8 mouse cellular contexts compared by ENCODE assay signal in genomic region chr10:117709326-117709830, GRCm38 (mm10). TPM values are rescaled to one million over a fixed set of nuclear protein-coding genes. Genes with fewer than 3 reads are reported as not detected.
A peak's percentile ranks its signal among the peaks of the same experiment; 100 is the strongest.
DNase-seq lines count a peak whose midpoint lies in the region; ATAC-seq and TF ChIP-seq lines count a peak whose summit lies in the region.

No protein-coding gene starts in this region.

- no peaks in the 10 kb centered on the region for H3K27me3 ChIP-seq in G1E (ENCODE audit: insufficient read depth, low read length)
- H3K27me3 ChIP-seq in heart, embryonic 16.5 days (ENCODE audit: control insufficient read depth, insufficient read depth, low read length): no peaks in the 10 kb centered on the region

- ATAC-seq in G1E (ENCODE audit: extremely low read depth, insufficient number of reproducible peaks, low FRiP score, poor library complexity, severe bottlenecking): no peak
- no peak for ATAC-seq in heart, embryonic 16.5 days (replicated peaks; ENCODE audit: extremely low read depth, insufficient read depth, low FRiP score)

- DNase-seq in heart, adult 11 months: peak; percentile 74
- DNase-seq in heart, adult 8-10 months (ENCODE audit: low spot score): no peak
- no peak for DNase-seq in G1E (ENCODE audit: low spot score)
- peak; percentile 52 for DNase-seq in lung, postnatal 36 days
- no peak for DNase-seq in layer of hippocampus, adult 8-10 months (ENCODE audit: low spot score in 2 of 2)
- no peak for DNase-seq in gastrocnemius, postnatal 10 days
- DNase-seq in left cerebral cortex, postnatal 14 days (ENCODE audit: low spot score in 2 of 2): no peak

- intact Hi-C loops in left cerebral cortex, postnatal 14 days (cut with DNase I): loop anchor here (10.0 kb wide), 1 partner anchor 645 kb away; the partner anchor contains the start of gene Cct2

- peak overlapping the region; percentile 97 for H3K27ac ChIP-seq in heart, embryonic 16.5 days (ENCODE audit: low read length)

- H3K4me3 ChIP-seq in G1E (ENCODE audit: low read depth, low read length): peak overlapping the region; percentile 88
- peak overlapping the region; percentile 84 for H3K4me3 ChIP-seq in heart, embryonic 16.5 days (ENCODE audit: low read length)

- H3K4me2 ChIP-seq in heart, embryonic 16.5 days (ENCODE audit: low read depth, low read length): peak overlapping the region; percentile 71

- H3K9ac ChIP-seq in heart, embryonic 16.5 days (ENCODE audit: low read length): peak overlapping the region; percentile 99

- peaks cover 41% of the 10 kb centered on the region for H3K4me1 ChIP-seq in G1E (ENCODE audit: insufficient read depth, low read depth, low read length)
- H3K4me1 ChIP-seq in heart, embryonic 16.5 days (ENCODE audit: control insufficient read depth, insufficient read depth, low read length): peaks cover 27% of the 10 kb centered on the region

- TF ChIP-seq CTCF in G1E (IDR thresholded peaks at IDR 0.05; ENCODE audit: low read depth, low read length): no peak

- WGBS in heart, embryonic 16.5 days: 31% methylated on average over 12 of the region's 12 CpGs

- no peaks in the 10 kb centered on the region for H3K9me3 ChIP-seq in G1E (replicated peaks)
- H3K9me3 ChIP-seq in heart, embryonic 16.5 days (replicated peaks; ENCODE audit: control insufficient read depth, low read length): no peaks in the 10 kb centered on the region

- H3K36me3 ChIP-seq in G1E (replicated peaks): peaks cover 37% of the 10 kb centered on the region
- H3K36me3 ChIP-seq in heart, embryonic 16.5 days (ENCODE audit: control insufficient read depth, insufficient read depth): peaks cover 26% of the 10 kb centered on the region

RNA-seq across cellular contexts. Expression of gene Mdm2, which starts 1.2 kb away (rescaled TPM):
- total RNA-seq in heart, adult 8-10 months (2022): 10 to 100 TPM; 47.6 to 55.1 (median 50.9) TPM
- 153 and 177 TPM in 2 replicates for total RNA-seq in G1E (2014; fragmentation: Nextera tagmentation)
- total RNA-seq in G1E (2017): 82.9 and 97.1 TPM in 2 replicates
- 37.8 and 41.3 TPM in 2 replicates for polyA plus RNA-seq in G1E (2012)
- 42.7 and 55.3 TPM in 2 replicates for polyA plus RNA-seq in heart, embryonic 16.5 days (2015; fragmentation: Nextera tagmentation; extraction: Ambion mirVana)
- 10 to 100 TPM; 54.5 to 67.0 (median 58.7) TPM for total RNA-seq in layer of hippocampus, adult 8-10 months (2022)
- total RNA-seq in gastrocnemius, postnatal 10 days (2021): 10 to 100 TPM; 34.1 to 36.4 TPM
- 10 to 100 TPM; 49.9 to 50.4 TPM for total RNA-seq in left cerebral cortex, postnatal 14 days (2021)

RNA-seq across cellular contexts. Expression of gene Slc35e3, which starts 36.8 kb away (rescaled TPM):
- total RNA-seq in heart, adult 8-10 months (2022): 1 to 10 TPM; 7.7 to 9.3 (median 7.8) TPM
- 7.9 and 10.9 TPM in 2 replicates for total RNA-seq in G1E (2014; fragmentation: Nextera tagmentation)
- 3.5 and 3.9 TPM in 2 replicates for total RNA-seq in G1E (2017)
- polyA plus RNA-seq in G1E (2012): 1.5 and 2.2 TPM in 2 replicates
- 6.7 and 7.2 TPM in 2 replicates for polyA plus RNA-seq in heart, embryonic 16.5 days (2015; fragmentation: Nextera tagmentation; extraction: Ambion mirVana)
- total RNA-seq in layer of hippocampus, adult 8-10 months (2022): 10 to 100 TPM; 29.7 to 33.1 (median 31.9) TPM
- total RNA-seq in gastrocnemius, postnatal 10 days (2021): 1 to 10 TPM; 6.9 to 8.0 TPM
- 10 to 100 TPM; 28.5 to 31.6 TPM for total RNA-seq in left cerebral cortex, postnatal 14 days (2021)

Comparison
In these comparisons a context has a peak if more than half of its experiments do, and no peak if none do; other contexts are left out.
1. DNase-seq: peak in heart, adult 11 months (single experiment) and lung, postnatal 36 days (single experiment); none in heart, adult 8-10 months (single experiment), G1E (single experiment), layer of hippocampus, adult 8-10 months (0 of 2), gastrocnemius, postnatal 10 days (single experiment) and left cerebral cortex, postnatal 14 days (0 of 2).